In the genomic region with DNA sequence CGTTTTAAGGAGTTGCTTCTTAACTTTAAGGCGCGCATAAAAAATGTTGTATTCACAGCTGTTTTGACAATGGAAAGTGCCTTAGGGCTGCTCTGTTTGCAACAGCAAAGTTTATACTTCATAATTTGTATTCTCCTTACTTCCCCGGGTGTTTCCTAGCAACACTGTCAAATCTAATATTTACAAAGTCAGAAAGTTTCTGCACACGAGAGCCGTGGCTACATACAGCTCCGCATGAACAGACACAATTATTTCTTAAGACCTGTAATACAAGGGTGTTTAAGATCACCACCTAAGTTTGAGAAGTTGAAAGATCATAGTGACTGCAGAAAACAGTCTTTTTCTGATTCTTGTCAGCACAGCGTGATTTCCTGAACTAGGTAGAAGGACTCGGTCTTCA, we compare ENCODE assay signal across 8 mouse cellular contexts. TPM values are rescaled to one million over a fixed set of nuclear protein-coding genes. Genes with fewer than 3 reads are reported as not detected.
DNase-seq lines count a peak whose midpoint lies in the region; ATAC-seq and TF ChIP-seq lines count a peak whose summit lies in the region.

No protein-coding gene starts in this region.

- H3K4me2 ChIP-seq in embryonic facial prominence, embryonic 13.5 days = peak overlapping the region; percentile 69
- peak overlapping the region; percentile 43 for H3K4me2 ChIP-seq in limb, embryonic 11.5 days (ENCODE audit: low read depth, severe bottlenecking)
- peak overlapping the region; percentile 54 for H3K4me2 ChIP-seq in neural tube, embryonic 13.5 days

- H3K4me3 ChIP-seq in left cerebral cortex, adult 2 months = peak overlapping the region; percentile 39
- H3K4me3 ChIP-seq in embryonic facial prominence, embryonic 13.5 days = peak overlapping the region; percentile 40
- peak overlapping the region; percentile 17; the same call in 1 of the 2 replicates for H3K4me3 ChIP-seq in limb, embryonic 11.5 days (ENCODE audit: low read depth, low read length)
- peak overlapping the region; percentile 26 for H3K4me3 ChIP-seq in neural tube, embryonic 13.5 days

- H3K36me3 ChIP-seq in embryonic facial prominence, embryonic 13.5 days = no peaks in the 10 kb centered on the region
- no peaks in the 10 kb centered on the region for H3K36me3 ChIP-seq in limb, embryonic 11.5 days (ENCODE audit: control insufficient read depth, insufficient read depth, low read length)
- no peaks in the 10 kb centered on the region for H3K36me3 ChIP-seq in neural tube, embryonic 13.5 days

- 9% methylated on average over 9 of the region's 9 CpGs for WGBS in embryonic facial prominence, embryonic 13.5 days
- 35% methylated on average over 9 of the region's 9 CpGs for WGBS in limb, embryonic 11.5 days
- WGBS in neural tube, embryonic 13.5 days = 22% methylated on average over 9 of the region's 9 CpGs

- no peak for DNase-seq in left cerebral cortex, adult 2 months (ENCODE audit: extremely low spot score in 1 of 2, low spot score in 2 of 2)
- DNase-seq in left cerebral cortex, postnatal 25 days (ENCODE audit: low spot score in 2 of 2) = no peak
- DNase-seq in limb, embryonic 11.5 days (ENCODE audit: low spot score) = no peak
- DNase-seq in right cerebral cortex, postnatal 14 days = no peak
- DNase-seq in frontal cortex, postnatal 10 days (ENCODE audit: low spot score in 2 of 2) = no peak
- no peak for DNase-seq in embryo, embryonic 10.5 days (ENCODE audit: low spot score)

- no peak for TF ChIP-seq CTCF in left cerebral cortex, adult 2 months (IDR thresholded peaks at IDR 0.05)

- no peaks in the 10 kb centered on the region for H3K27me3 ChIP-seq in embryonic facial prominence, embryonic 13.5 days
- no peaks in the 10 kb centered on the region for H3K27me3 ChIP-seq in limb, embryonic 11.5 days (ENCODE audit: control insufficient read depth, insufficient read depth, low read length)
- H3K27me3 ChIP-seq in neural tube, embryonic 13.5 days = no peaks in the 10 kb centered on the region

- peak overlapping the region; percentile 59; the same call in 1 of the 2 replicates for H3K9ac ChIP-seq in embryonic facial prominence, embryonic 13.5 days
- peak overlapping the region; percentile 12; the same call in 1 of the 2 replicates for H3K9ac ChIP-seq in limb, embryonic 11.5 days (ENCODE audit: low read length)
- no peak overlapping the region for H3K9ac ChIP-seq in neural tube, embryonic 13.5 days

- no peaks in the 10 kb centered on the region for H3K9me3 ChIP-seq in embryonic facial prominence, embryonic 13.5 days
- no peaks in the 10 kb centered on the region for H3K9me3 ChIP-seq in limb, embryonic 11.5 days (ENCODE audit: control insufficient read depth, low read length)
- no peaks in the 10 kb centered on the region for H3K9me3 ChIP-seq in neural tube, embryonic 13.5 days

- peak overlapping the region; percentile 83; the same call in 1 of the 2 replicates for H3K27ac ChIP-seq in left cerebral cortex, adult 2 months
- no peak overlapping the region for H3K27ac ChIP-seq in embryonic facial prominence, embryonic 13.5 days
- no peak overlapping the region for H3K27ac ChIP-seq in limb, embryonic 11.5 days (replicated peaks; ENCODE audit: low read depth, low read length)
- no peak overlapping the region for H3K27ac ChIP-seq in neural tube, embryonic 13.5 days (replicated peaks)

- no peak for ATAC-seq in embryonic facial prominence, embryonic 13.5 days (ENCODE audit: insufficient number of reproducible peaks, insufficient read depth, low FRiP score, low TSS enrichment, low read depth)
- ATAC-seq in limb, embryonic 11.5 days (ENCODE audit: insufficient number of reproducible peaks, low FRiP score, low TSS enrichment, low read depth) = no peak
- ATAC-seq in neural tube, embryonic 13.5 days (ENCODE audit: low read depth) = no peak

- peaks cover 8% of the 10 kb centered on the region for H3K4me1 ChIP-seq in embryonic facial prominence, embryonic 13.5 days
- peaks cover 6% of the 10 kb centered on the region; the same call in 1 of the 2 replicates for H3K4me1 ChIP-seq in limb, embryonic 11.5 days (ENCODE audit: control insufficient read depth, insufficient read depth, low read length)
- H3K4me1 ChIP-seq in neural tube, embryonic 13.5 days (replicated peaks) = peaks cover 16% of the 10 kb centered on the region

- intact Hi-C loops in left cerebral cortex, adult 2 months (cut with DNase I) = loop anchor here (5.0 kb wide), 2 partner anchors 62 to 458 kb away; no protein-coding TSS in a partner anchor
- intact Hi-C loops in left cerebral cortex, postnatal 25 days (cut with DNase I) = loop anchor here (2.0 to 5.0 kb wide), 2 partner anchors 21 to 463 kb away; no protein-coding TSS in a partner anchor

RNA-seq across cellular contexts. Expression of a gene that starts 0.5 kb away (rescaled TPM):
- 10 to 100 TPM; 23.9 to 25.7 TPM for total RNA-seq in left cerebral cortex, adult 2 months (2021)
- 10 to 100 TPM; 22.9 to 26.3 TPM for total RNA-seq in left cerebral cortex, postnatal 25 days (2021)
- polyA plus RNA-seq in embryonic facial prominence, embryonic 13.5 days (2015; fragmentation: Nextera tagmentation; extraction: Ambion mirVana) = 1.1 TPM in 2 replicates
- polyA plus RNA-seq in limb, embryonic 11.5 days (2014; fragmentation: Nextera tagmentation; extraction: Ambion mirVana) = 4.0 and 4.4 TPM in 2 replicates
- 3.6 and 4.6 TPM in 2 replicates for polyA plus RNA-seq in neural tube, embryonic 13.5 days (2015; fragmentation: Nextera tagmentation; extraction: Ambion mirVana)
